In genomic region chr4:94752512-94752911, GRCm38 (mm10) we compare ENCODE assay signal across 8 mouse cellular contexts. TPM values are rescaled to one million over a fixed set of nuclear protein-coding genes. Genes with fewer than 3 reads are reported as not detected.
A peak's percentile ranks its signal among the peaks of the same experiment; 100 is the strongest.
DNase-seq lines count a peak whose midpoint lies in the region; ATAC-seq lines count a peak whose summit lies in the region.

No protein-coding gene starts in this region.

- no peak overlapping the region for H3K4me2 ChIP-seq in neural tube, embryonic 11.5 days (ENCODE audit: low read depth)
- H3K4me2 ChIP-seq in hindbrain, embryonic 13.5 days = no peak overlapping the region

- no peak overlapping the region for H3K27ac ChIP-seq in neural tube, embryonic 11.5 days (ENCODE audit: low read depth, low read length)
- H3K27ac ChIP-seq in hindbrain, embryonic 13.5 days = no peak overlapping the region

- peak; percentile 71 for ATAC-seq in neural tube, embryonic 11.5 days (ENCODE audit: insufficient read depth, low FRiP score, low TSS enrichment)
- ATAC-seq in hindbrain, embryonic 13.5 days (ENCODE audit: low FRiP score) = peak; percentile 72
- no peak for ATAC-seq in activated CD4-positive, CD25-positive, alpha-beta regulatory T cell, adult 4 months

- H3K4me1 ChIP-seq in neural tube, embryonic 11.5 days (ENCODE audit: control insufficient read depth, insufficient read depth, low read length) = no peaks in the 10 kb centered on the region
- H3K4me1 ChIP-seq in hindbrain, embryonic 13.5 days (replicated peaks) = no peaks in the 10 kb centered on the region

- peak; percentile 35 for DNase-seq in neural tube, embryonic 11.5 days (ENCODE audit: low spot score)
- DNase-seq in neural tube, embryonic 10.5 days (ENCODE audit: extremely low spot score, low spot score) = no peak
- DNase-seq in gastrocnemius, adult 18-20 months (ENCODE audit: low spot score) = peak; percentile 58
- peak; percentile 53 to 81 for DNase-seq in lung, postnatal 4 days
- no peak for DNase-seq in left cerebral cortex, postnatal 36 days (ENCODE audit: low spot score in 2 of 2)
- DNase-seq in left cerebral cortex, adult 9 months (ENCODE audit: low spot score in 2 of 2) = no peak

- H3K27me3 ChIP-seq in neural tube, embryonic 11.5 days (ENCODE audit: control insufficient read depth, insufficient read depth, low read length) = no peaks in the 10 kb centered on the region
- H3K27me3 ChIP-seq in hindbrain, embryonic 13.5 days = no peaks in the 10 kb centered on the region

- no peaks in the 10 kb centered on the region for H3K36me3 ChIP-seq in neural tube, embryonic 11.5 days (ENCODE audit: control insufficient read depth, insufficient read depth, low read length)
- H3K36me3 ChIP-seq in hindbrain, embryonic 13.5 days = no peaks in the 10 kb centered on the region

- WGBS in neural tube, embryonic 11.5 days = 40% methylated on average over 9 of the region's 9 CpGs
- 24% methylated on average over 9 of the region's 9 CpGs for WGBS in hindbrain, embryonic 13.5 days

- intact Hi-C loops in left cerebral cortex, postnatal 36 days (cut with DNase I) = no loop called here

- H3K9ac ChIP-seq in neural tube, embryonic 11.5 days (ENCODE audit: low read length) = no peak overlapping the region
- H3K9ac ChIP-seq in hindbrain, embryonic 13.5 days = no peak overlapping the region

- no peak overlapping the region for H3K4me3 ChIP-seq in neural tube, embryonic 11.5 days (ENCODE audit: low read depth, low read length)
- H3K4me3 ChIP-seq in hindbrain, embryonic 13.5 days = no peak overlapping the region

- no peaks in the 10 kb centered on the region for H3K9me3 ChIP-seq in neural tube, embryonic 11.5 days (ENCODE audit: control insufficient read depth, low read length)
- H3K9me3 ChIP-seq in hindbrain, embryonic 13.5 days = no peaks in the 10 kb centered on the region

RNA-seq across cellular contexts. Expression of gene Tek, which starts 13.4 kb away (rescaled TPM):
- polyA plus RNA-seq in neural tube, embryonic 11.5 days (2014; fragmentation: Nextera tagmentation; extraction: Ambion mirVana) = 8.7 and 10.1 TPM in 2 replicates
- 10 to 100 TPM in 1 of 2 experiments, 1 to 10 TPM in 1; 8.8 to 12.2 TPM for total RNA-seq in gastrocnemius, adult 18-20 months (2021)
- polyA plus RNA-seq in hindbrain, embryonic 13.5 days (2015; fragmentation: Nextera tagmentation; extraction: Ambion mirVana) = 8.9 and 9.4 TPM in 2 replicates
- not detected for polyA plus RNA-seq in activated CD4-positive, CD25-positive, alpha-beta regulatory T cell, adult 4 months (2017; shearing (Covaris generic))
- 1 to 10 TPM; 8.3 to 8.7 TPM for total RNA-seq in left cerebral cortex, postnatal 36 days (2021)

Comparison
In these comparisons a context has a peak if more than half of its experiments do, and no peak if none do; other contexts are left out.
1. DNase-seq: peak in neural tube, embryonic 11.5 days (single experiment), gastrocnemius, adult 18-20 months (single experiment) and lung, postnatal 4 days (2 of 2); none in neural tube, embryonic 10.5 days (single experiment), left cerebral cortex, postnatal 36 days (0 of 2) and left cerebral cortex, adult 9 months (0 of 2).